Mouse (Mus musculus) liver, embryonic 11.5 days (tissue): ENCODE data around the gene Galnt4. TPM values are rescaled to one million over a fixed set of nuclear protein-coding genes. Genes with fewer than 3 reads are reported as not detected.

Experiments
- ATAC-seq: fragments of 200-750 bp; cut with Nextera tagmentation; replicated peaks from 2 replicates; pipeline ENCODE4 v1.8.0; 2017; ENCODE audit warnings: moderate number of reproducible peaks, mild to moderate bottlenecking, moderate TSS enrichment, moderate library complexity; ENCODE audit not compliant: low FRiP score
- DNase-seq: peaks from one replicate; pipeline ENCODE4 v3.0.0-alpha.2; 2017; ENCODE audit warnings: low spot score
- H3K27ac ChIP-seq: fragments of 300-500 bp; sonication (generic); 2 replicates; pipeline ENCODE4 v1.5.1; 2014; ENCODE audit warnings: mild to moderate bottlenecking, low read depth, low read length, control low read depth
- H3K27me3 ChIP-seq: fragments of 300-500 bp; sonication (generic); replicated peaks from 2 replicates; pipeline ENCODE4 v1.6.1; 2014; ENCODE audit warnings: low read length, mixed read lengths; ENCODE audit not compliant: control insufficient read depth, insufficient read depth
- H3K36me3 ChIP-seq: fragments of 300-500 bp; sonication (generic); 2 replicates; pipeline ENCODE4 v1.6.1; 2014; ENCODE audit warnings: mild to moderate bottlenecking, low read length, moderate library complexity, mixed read lengths; ENCODE audit not compliant: control insufficient read depth, insufficient read depth
- H3K4me1 ChIP-seq: fragments of 300-500 bp; sonication (generic); replicated peaks from 2 replicates; pipeline ENCODE4 v1.6.1; 2014; ENCODE audit warnings: low read length, mixed read lengths; ENCODE audit not compliant: control insufficient read depth, insufficient read depth
- H3K4me2 ChIP-seq: fragments of 300-500 bp; sonication (generic); 2 replicates; pipeline ENCODE4 v1.6.1; 2014; ENCODE audit warnings: mild to moderate bottlenecking, control low read depth, moderate library complexity
- H3K4me3 ChIP-seq: fragments of 300-500 bp; sonication (generic); 2 replicates; pipeline ENCODE4 v1.5.1; 2014; ENCODE audit warnings: low read depth, low read length, control low read depth
- H3K9ac ChIP-seq: fragments of 300-500 bp; sonication (generic); 2 replicates; pipeline ENCODE4 v1.6.1; 2014; ENCODE audit warnings: low read depth, low read length, control low read depth
- H3K9me3 ChIP-seq: fragments of 300-500 bp; sonication (generic); 2 replicates; pipeline ENCODE4 v1.6.1; 2016; ENCODE audit warnings: low read length, inconsistent platforms, mixed read lengths; ENCODE audit not compliant: control insufficient read depth
- WGBS: fragments of 180-500 bp; shearing (Covaris S2); extraction: QIAGEN DNeasy Blood & Tissue Kit; methylation state at CpG from one replicate; pipeline ENCODE4 v1.1.7; 2014; 5-methylcytosine and 5-hydroxymethylcytosine counted together
- polyA plus RNA-seq: library from polyadenylated mRNA; unstranded; fragments of >200 nt; fragmentation: Nextera tagmentation; extraction: Ambion mirVana; gene quantifications from 2 replicates; pipeline ENCODE4 v1.2.1, GENCODE M21; 2014

Gene Galnt4
- polyA plus RNA-seq, 1 experiment from 2014 or later, result 7.0 TPM

- peak; percentile 42; the same call in 1 of the 2 replicates for ATAC-seq
- WGBS, result 49% methylated on average over 23 of the region's 23 CpGs
- no peak overlapping the region for H3K9ac ChIP-seq
Measured at GRCm38 (mm10) chr10:99084397-99085239, 23.3 kb upstream of the Galnt4 start.

GRCm38 (mm10) chr10:99085240-99085587, 22.7 kb upstream of the Galnt4 start:
- H3K9ac ChIP-seq, result no peak overlapping the region
- H3K27me3 ChIP-seq, result no peaks in the 10 kb centered on the region; the same call in 1 of the 2 replicates
- no peaks in the 10 kb centered on the region for H3K36me3 ChIP-seq
- 52% methylated on average over 6 of the region's 6 CpGs for WGBS
- no peak overlapping the region for H3K4me2 ChIP-seq
- H3K4me3 ChIP-seq, result no peak overlapping the region
- no peaks in the 10 kb centered on the region for H3K9me3 ChIP-seq
- no peaks in the 10 kb centered on the region for H3K4me1 ChIP-seq
- DNase-seq, result no peak
- peak; percentile 41; the same call in 1 of the 2 replicates for ATAC-seq
- no peak overlapping the region for H3K27ac ChIP-seq

More at GRCm38 (mm10) chr10:99084397-99085239, 23.3 kb upstream of the Galnt4 start:
- DNase-seq, result peak; percentile 75
- no peak overlapping the region for H3K4me3 ChIP-seq
- H3K4me2 ChIP-seq, result no peak overlapping the region
- H3K4me1 ChIP-seq, result no peaks in the 10 kb centered on the region
- no peak overlapping the region for H3K27ac ChIP-seq
- no peaks in the 10 kb centered on the region for H3K9me3 ChIP-seq
- H3K27me3 ChIP-seq, result no peaks in the 10 kb centered on the region; the same call in 1 of the 2 replicates
- no peaks in the 10 kb centered on the region for H3K36me3 ChIP-seq

- H3K27ac ChIP-seq, result no peak overlapping the region
- no peaks in the 10 kb centered on the region for H3K4me1 ChIP-seq
- no peaks in the 10 kb centered on the region; the same call in 1 of the 2 replicates for H3K27me3 ChIP-seq
- H3K9me3 ChIP-seq, result no peaks in the 10 kb centered on the region
- H3K36me3 ChIP-seq, result no peaks in the 10 kb centered on the region
- H3K4me2 ChIP-seq, result no peak overlapping the region
- H3K4me3 ChIP-seq, result no peak overlapping the region
- H3K9ac ChIP-seq, result no peak overlapping the region
- ATAC-seq (no peak), DNase-seq (no peak)
- 65% methylated on average over 6 of the region's 6 CpGs for WGBS
Measured at GRCm38 (mm10) chr10:99086029-99086428, 21.9 kb upstream of the Galnt4 start.

GRCm38 (mm10) chr10:99089906-99090305, 18.1 kb upstream of the Galnt4 start:
- Histone ChIP-seq H3K36me3 (no peaks in the 10 kb centered on the region), H3K9me3 (no peaks in the 10 kb centered on the region), H3K4me2 (no peak overlapping the region), H3K27me3 (no peaks in the 10 kb centered on the region), H3K4me1 (no peaks in the 10 kb centered on the region), H3K27ac (no peak overlapping the region), H3K9ac (no peak overlapping the region), H3K4me3 (no peak overlapping the region)
- 63% methylated on average over 6 of the region's 6 CpGs for WGBS
- ATAC-seq (no peak), DNase-seq (no peak)

GRCm38 (mm10) chr10:99093364-99093763, 14.6 kb upstream of the Galnt4 start:
- WGBS, result 82% methylated on average over 2 of the region's 2 CpGs
- Histone ChIP-seq H3K4me2 (no peak overlapping the region), H3K4me3 (no peak overlapping the region), H3K4me1 (no peaks in the 10 kb centered on the region), H3K9ac (no peak overlapping the region), H3K27me3 (no peaks in the 10 kb centered on the region), H3K9me3 (no peaks in the 10 kb centered on the region), H3K27ac (no peak overlapping the region), H3K36me3 (no peaks in the 10 kb centered on the region)
- DNase-seq (no peak), ATAC-seq (no peak)

- H3K4me3 ChIP-seq, result no peak overlapping the region
- ATAC-seq (no peak), DNase-seq (no peak)
- no peak overlapping the region for H3K9ac ChIP-seq
- H3K4me2 ChIP-seq, result no peak overlapping the region
- 81% methylated on average over 2 of the region's 2 CpGs for WGBS
- H3K9me3 ChIP-seq, result no peaks in the 10 kb centered on the region
- no peaks in the 10 kb centered on the region for H3K4me1 ChIP-seq
- H3K27me3 ChIP-seq, result no peaks in the 10 kb centered on the region
- H3K27ac ChIP-seq, result no peak overlapping the region
- no peaks in the 10 kb centered on the region for H3K36me3 ChIP-seq
Measured at GRCm38 (mm10) chr10:99095114-99095513, 12.8 kb upstream of the Galnt4 start.

- DNase-seq (no peak), ATAC-seq (no peak)
- H3K27ac ChIP-seq, result no peak overlapping the region
- WGBS, result 70% methylated on average over 10 of the region's 10 CpGs
- no peaks in the 10 kb centered on the region for H3K9me3 ChIP-seq
- H3K9ac ChIP-seq, result no peak overlapping the region
- no peaks in the 10 kb centered on the region for H3K4me1 ChIP-seq
- no peak overlapping the region for H3K4me3 ChIP-seq
- H3K27me3 ChIP-seq, result no peaks in the 10 kb centered on the region
- H3K36me3 ChIP-seq, result no peaks in the 10 kb centered on the region
- no peak overlapping the region for H3K4me2 ChIP-seq
Measured at GRCm38 (mm10) chr10:99097374-99097773, 10.6 kb upstream of the Galnt4 start.

GRCm38 (mm10) chr10:99105522-99105921, 2.4 kb upstream of the Galnt4 start:
- Histone ChIP-seq H3K4me3 (no peak overlapping the region), H3K9ac (no peak overlapping the region), H3K9me3 (peaks cover 3% of the 10 kb centered on the region; the same call in 1 of the 2 replicates), H3K27me3 (no peaks in the 10 kb centered on the region), H3K4me2 (no peak overlapping the region), H3K36me3 (peaks cover 10% of the 10 kb centered on the region), H3K27ac (no peak overlapping the region), H3K4me1 (no peaks in the 10 kb centered on the region; the same call in 1 of the 2 replicates)
- ATAC-seq (no peak), DNase-seq (no peak)
- WGBS, result 84% methylated on average over 3 of the region's 3 CpGs

- peaks cover 3% of the 10 kb centered on the region; the same call in 1 of the 2 replicates for H3K9me3 ChIP-seq
- H3K36me3 ChIP-seq, result peaks cover 10% of the 10 kb centered on the region
- DNase-seq, result no peak
- peak overlapping the region; percentile 78 for H3K27ac ChIP-seq
- ATAC-seq, result no peak
- no peaks in the 10 kb centered on the region for H3K27me3 ChIP-seq
- peak overlapping the region; percentile 89 for H3K9ac ChIP-seq
- WGBS, result 42% methylated on average over 8 of the region's 8 CpGs
- no peaks in the 10 kb centered on the region; the same call in 1 of the 2 replicates for H3K4me1 ChIP-seq
- peak overlapping the region; percentile 95 for H3K4me2 ChIP-seq
- H3K4me3 ChIP-seq, result peak overlapping the region; percentile 92
Measured at GRCm38 (mm10) chr10:99106311-99106702, 1.7 kb upstream of the Galnt4 start.
